Mouse (Mus musculus) spleen, adult 2 months (tissue): ENCODE measurements at regions not wholly inside any gene's neighbourhood (a gene's known extent, or its start where the extent isn't known, plus 50 kb on each side); places are given as distances from the start of the nearest gene placed in this dataset.

Source experiments
- DNase-seq, 2 experiments: peaks; one replicate each; pipeline versions ENCODE4 v3.0.0 to v3.0.0-alpha.2; 2012 to 2021; ENCODE audit warnings: low spot score in 2 of 2, low read depth in 1 of 2
- H3K27ac ChIP-seq: fragments of 200-500 bp; 2 replicates; pipeline ENCODE4 v1.5.1; 2012; ENCODE audit warnings: low read length, inconsistent platforms; ENCODE audit not compliant: insufficient read depth
- H3K27me3 ChIP-seq: fragments of 200-500 bp; 2 replicates; pipeline ENCODE4 v1.6.1; 2012; ENCODE audit warnings: mild to moderate bottlenecking, moderate library complexity, low read length, inconsistent platforms; ENCODE audit not compliant: control insufficient read depth, insufficient read depth
- H3K36me3 ChIP-seq: fragments of 200-500 bp; 2 replicates; pipeline ENCODE4 v1.6.1; 2012; ENCODE audit warnings: mild to moderate bottlenecking, low read length, inconsistent platforms; ENCODE audit not compliant: control insufficient read depth, insufficient read depth
- H3K4me1 ChIP-seq: fragments of 200-500 bp; 2 replicates; pipeline ENCODE4 v1.6.1; 2011; ENCODE audit warnings: inconsistent platforms; ENCODE audit not compliant: control insufficient read depth, insufficient read depth, insufficient read length
- H3K4me3 ChIP-seq: fragments of 200-500 bp; 2 replicates; pipeline ENCODE4 v1.5.1; 2011; ENCODE audit warnings: mild to moderate bottlenecking, inconsistent platforms; ENCODE audit not compliant: insufficient read depth, insufficient read length; ENCODE audit errors: extremely low read depth
- CTCF ChIP-seq: fragments of 200-500 bp; IDR thresholded peaks from 2 replicates; pipeline ENCODE4 v1.5.1; 2011; ENCODE audit warnings: mild to moderate bottlenecking, inconsistent platforms; ENCODE audit not compliant: insufficient read depth, insufficient read length, insufficient replicate concordance; ENCODE audit errors: extremely low read depth
- POLR2A ChIP-seq: fragments of 200-500 bp; IDR thresholded peaks from 2 replicates; pipeline ENCODE4 v1.6.1; 2011; ENCODE audit warnings: low read depth, low read length, inconsistent platforms
- WGBS: fragments of 180-500 bp; shearing (Covaris S2); methylation state at CpG from one replicate; pipeline ENCODE4 v1.1.7; 2018; 5-methylcytosine and 5-hydroxymethylcytosine counted together

DNA sequence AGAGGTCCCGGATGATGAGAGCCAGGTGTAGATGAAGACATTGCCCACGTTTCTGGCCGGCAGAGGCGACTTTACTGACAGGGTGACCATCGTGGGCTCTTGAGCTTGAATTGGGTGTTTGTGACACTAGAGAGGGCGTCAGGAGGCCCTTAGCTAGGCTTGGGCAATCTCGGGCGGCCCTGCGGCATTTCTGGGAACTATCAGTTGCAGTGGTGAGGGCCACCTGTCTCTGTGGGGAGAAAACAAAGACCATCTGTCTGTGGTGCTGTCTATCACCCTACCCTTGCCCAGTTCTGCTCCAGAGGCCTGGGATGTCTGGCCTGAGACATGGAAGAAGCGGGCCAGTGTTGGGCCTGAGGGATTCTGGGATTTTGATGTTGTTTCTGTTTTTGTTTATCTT lies 66.2 kb upstream of the Slc6a6 start:
- TF ChIP-seq CTCF (no peak), POLR2A (no peak)
- H3K27me3 ChIP-seq: no peaks in the 10 kb centered on the region
- no peak overlapping the region for H3K4me3 ChIP-seq
- DNase-seq: no peak
- no peak overlapping the region for H3K27ac ChIP-seq
- no peaks in the 10 kb centered on the region for H3K36me3 ChIP-seq
- H3K4me1 ChIP-seq: peaks cover 6% of the 10 kb centered on the region; the same call in 1 of the 2 replicates
- WGBS: 68% methylated on average over 10 of the region's 10 CpGs

DNA sequence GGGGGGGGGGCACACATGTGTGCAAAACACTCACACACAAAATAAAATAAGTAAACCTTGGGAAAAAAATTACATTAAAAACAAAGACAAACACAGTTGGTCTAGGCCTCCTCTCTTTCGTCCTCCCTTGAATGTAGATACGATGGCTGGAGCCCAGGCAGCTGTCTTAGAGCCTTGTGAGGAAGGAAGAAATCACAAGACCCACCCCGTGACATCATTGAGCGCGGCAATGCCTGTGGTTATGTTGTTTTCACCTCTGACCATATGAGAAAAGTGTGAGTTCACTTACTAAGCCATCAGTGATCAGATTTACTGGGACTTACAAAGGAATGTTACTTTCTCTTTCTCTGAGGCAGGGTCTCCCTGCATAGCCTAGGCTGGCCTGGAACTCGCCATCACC lies 64.8 kb upstream of the Slc6a6 start:
- Histone ChIP-seq H3K27ac (no peak overlapping the region), H3K4me3 (no peak overlapping the region), H3K4me1 (peaks cover 6% of the 10 kb centered on the region; the same call in 1 of the 2 replicates), H3K36me3 (no peaks in the 10 kb centered on the region), H3K27me3 (no peaks in the 10 kb centered on the region)
- no peak for TF ChIP-seq CTCF
- no peak for TF ChIP-seq POLR2A
- 78% methylated on average over 6 of the region's 6 CpGs for WGBS
- DNase-seq: no peak

DNA sequence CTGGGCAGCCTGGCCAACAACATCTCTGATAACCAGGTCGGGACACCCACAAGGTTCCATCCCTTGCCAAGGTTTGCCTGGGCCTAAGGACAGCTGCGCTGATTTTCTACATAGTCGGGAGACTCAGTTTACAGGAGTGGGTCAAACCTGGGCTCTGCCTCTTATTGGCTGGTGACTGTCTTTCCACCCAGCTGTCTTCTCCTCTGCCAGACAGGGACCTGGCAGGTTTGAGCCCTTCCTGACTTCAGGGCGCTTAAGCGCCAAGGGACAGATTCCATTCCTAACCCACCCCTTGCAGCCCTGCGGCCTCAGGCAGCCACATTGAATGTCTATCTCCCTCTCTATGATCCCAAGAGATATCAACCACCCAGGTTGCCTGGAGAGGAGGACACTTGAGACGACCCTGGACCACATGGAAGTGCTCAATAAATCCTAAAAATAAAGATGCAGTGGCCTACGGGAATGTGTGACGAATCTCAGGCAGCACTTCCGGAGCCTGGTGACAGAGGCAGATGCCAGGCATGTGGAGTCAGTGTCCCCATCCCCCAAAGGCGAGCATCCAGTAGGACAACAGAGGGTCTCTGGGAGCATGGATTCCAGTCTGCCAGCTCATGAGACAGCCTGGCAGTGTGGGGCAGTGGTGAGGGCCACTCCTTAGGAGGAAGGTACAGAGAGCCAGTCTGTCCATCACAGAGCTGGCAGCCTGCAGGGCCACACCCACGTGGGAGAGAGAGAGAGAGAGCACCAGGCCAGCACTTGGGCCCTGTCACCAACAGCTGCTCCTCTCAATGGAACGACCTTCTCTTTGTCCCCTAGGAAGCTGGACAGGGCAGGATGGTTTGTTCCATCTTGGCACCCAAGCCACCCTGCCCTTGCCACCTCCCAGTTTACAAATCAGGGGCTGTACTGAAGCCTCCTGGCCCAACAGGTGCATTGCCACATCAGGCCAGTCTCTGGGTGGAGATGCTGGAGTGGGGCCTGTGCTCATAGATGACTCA lies 63.8 kb upstream of the Slc6a6 start:
- H3K27me3 ChIP-seq: no peaks in the 10 kb centered on the region
- H3K4me3 ChIP-seq: no peak overlapping the region
- H3K36me3 ChIP-seq: no peaks in the 10 kb centered on the region
- WGBS: 89% methylated on average over 13 of the region's 13 CpGs
- no peak overlapping the region for H3K27ac ChIP-seq
- no peak for DNase-seq
- peaks cover 6% of the 10 kb centered on the region; the same call in 1 of the 2 replicates for H3K4me1 ChIP-seq
- TF ChIP-seq POLR2A: no peak

DNA sequence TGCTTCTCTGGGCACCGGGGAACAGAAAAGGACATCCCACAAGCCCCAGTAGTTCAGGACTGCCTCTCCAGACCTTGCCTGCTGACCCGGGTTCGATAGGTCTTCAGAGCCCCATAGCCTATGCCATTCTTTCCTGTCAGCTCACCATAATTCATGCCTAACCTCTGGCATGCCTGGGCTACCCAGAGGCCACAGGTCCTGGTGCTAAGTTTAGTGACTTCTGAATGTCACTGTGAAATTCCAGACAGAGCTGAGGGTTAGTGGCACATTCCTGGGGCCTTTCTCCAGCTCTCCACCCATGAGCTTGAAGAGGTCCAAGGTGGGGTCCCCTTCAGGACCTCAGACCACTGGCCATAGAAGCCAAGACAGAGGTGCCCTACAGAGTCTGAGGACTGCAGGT lies 62.4 kb upstream of the Slc6a6 start:
- no peaks in the 10 kb centered on the region for H3K27me3 ChIP-seq
- DNase-seq: no peak
- H3K27ac ChIP-seq: no peak overlapping the region
- peaks cover 6% of the 10 kb centered on the region; the same call in 1 of the 2 replicates for H3K4me1 ChIP-seq
- WGBS: 91% methylated on average over 3 of the region's 3 CpGs
- TF ChIP-seq CTCF: no peak
- no peak overlapping the region for H3K4me3 ChIP-seq
- H3K36me3 ChIP-seq: no peaks in the 10 kb centered on the region

DNA sequence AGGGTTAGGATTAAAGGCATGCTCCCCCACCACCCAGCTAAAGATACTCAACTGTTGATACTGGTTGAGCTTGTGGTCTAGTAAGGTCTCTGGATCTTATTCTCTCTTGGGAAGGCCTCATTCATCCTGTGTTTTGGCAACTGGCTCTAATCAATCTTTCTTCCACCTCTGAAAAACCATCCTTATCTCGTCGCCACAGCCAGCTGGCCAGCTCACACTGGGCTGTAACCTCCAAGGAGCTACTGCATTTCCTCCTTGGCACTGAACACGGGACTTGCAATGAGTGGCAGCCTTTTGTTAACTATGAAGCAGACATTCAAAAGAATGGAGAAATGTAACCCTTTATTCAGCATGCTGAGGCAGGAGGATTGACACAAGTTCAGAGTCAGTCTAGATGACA lies 61.4 kb upstream of the Slc6a6 start:
- Histone ChIP-seq H3K36me3 (no peaks in the 10 kb centered on the region), H3K4me1 (peaks cover under 1% of the 10 kb centered on the region; the same call in 1 of the 2 replicates), H3K4me3 (no peak overlapping the region), H3K27ac (no peak overlapping the region), H3K27me3 (no peaks in the 10 kb centered on the region)
- 45% methylated on average over 3 of the region's 3 CpGs for WGBS
- no peak for DNase-seq
- TF ChIP-seq CTCF: no peak
- TF ChIP-seq POLR2A: no peak

DNA sequence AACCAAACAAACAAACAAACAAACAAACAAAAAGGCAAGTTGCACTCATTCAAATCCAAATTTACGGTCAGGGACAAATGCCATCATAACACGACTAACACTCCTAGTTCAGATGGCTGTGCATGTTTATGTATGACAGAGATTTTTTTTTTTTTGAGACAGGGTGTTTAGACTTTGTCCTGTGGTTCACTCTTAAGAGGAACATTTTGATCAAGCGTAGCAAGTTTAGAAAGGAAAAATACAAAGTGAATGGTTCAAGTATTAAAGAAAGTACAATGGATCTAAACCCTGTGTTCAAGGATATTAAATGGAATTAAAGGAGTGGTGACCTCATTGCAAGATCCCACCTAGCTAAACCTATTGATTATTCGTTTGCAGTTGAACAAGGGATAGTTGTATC lies 60.2 kb upstream of the Slc6a6 start:
- TF ChIP-seq CTCF: no peak
- TF ChIP-seq POLR2A: no peak
- WGBS: 85% methylated on average over 4 of the region's 4 CpGs
- Histone ChIP-seq H3K27ac (no peak overlapping the region), H3K36me3 (no peaks in the 10 kb centered on the region), H3K27me3 (no peaks in the 10 kb centered on the region), H3K4me3 (no peak overlapping the region), H3K4me1 (no peaks in the 10 kb centered on the region)
- DNase-seq: no peak

DNA sequence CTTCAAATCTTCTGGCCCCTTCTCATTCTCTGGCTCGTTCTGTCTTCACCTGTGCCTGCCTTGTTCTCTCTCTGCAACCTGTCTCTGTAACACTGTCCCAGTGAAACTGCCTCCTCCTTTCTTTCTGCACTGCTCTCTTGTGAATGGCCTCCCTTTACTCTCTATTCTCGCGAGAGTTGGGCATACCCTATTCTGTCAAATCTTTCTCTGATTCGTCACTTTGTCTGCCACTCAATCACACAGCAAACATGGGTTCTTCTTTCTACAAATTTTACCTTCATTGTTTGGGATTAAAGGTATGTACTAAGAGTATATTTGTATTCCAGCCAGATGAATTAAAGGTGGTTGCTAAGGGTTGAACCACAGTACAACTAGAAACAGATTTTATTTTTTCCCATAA lies 54.6 kb upstream of the Slc6a6 start:
- TF ChIP-seq POLR2A (no peak), CTCF (no peak)
- Histone ChIP-seq H3K4me1 (no peaks in the 10 kb centered on the region), H3K27ac (no peak overlapping the region), H3K4me3 (no peak overlapping the region), H3K36me3 (no peaks in the 10 kb centered on the region), H3K27me3 (no peaks in the 10 kb centered on the region)
- no peak for DNase-seq
- 87% methylated on average over 4 of the region's 4 CpGs for WGBS
